Mouse (Mus musculus): ENCODE data around the gene Crybb3. TPM values are rescaled to one million over a fixed set of nuclear protein-coding genes. Genes with fewer than 3 reads are reported as not detected.

Crybb3 gene
- total RNA-seq, 1 experiment from 2014 or later, result not detected

- ATAC-seq (replicated peaks in 1 of 2; ENCODE audit: insufficient read depth in 1 of 2, low FRiP score in 2 of 2, low TSS enrichment in 1 of 2, low read depth in 1 of 2, poor library complexity in 2 of 2, severe bottlenecking in 2 of 2), result no peak
Observed at GRCm38 (mm10) chr5:113084309-113084708, 2.9 kb upstream of the Crybb3 start.

GRCm38 (mm10) chr5:113082356-113083168 lies 1.2 kb upstream of the Crybb3 start:
- no peak for ATAC-seq (replicated peaks in 1 of 2; ENCODE audit: insufficient read depth in 1 of 2, low FRiP score in 2 of 2, low TSS enrichment in 1 of 2, low read depth in 1 of 2, poor library complexity in 2 of 2, severe bottlenecking in 2 of 2)

GRCm38 (mm10) chr5:113081020-113081419 lies 364 bp downstream of the Crybb3 start:
- ATAC-seq (replicated peaks in 1 of 2; ENCODE audit: insufficient read depth in 1 of 2, low FRiP score in 2 of 2, low TSS enrichment in 1 of 2, low read depth in 1 of 2, poor library complexity in 2 of 2, severe bottlenecking in 2 of 2), result no peak

- ATAC-seq (replicated peaks in 1 of 2; ENCODE audit: insufficient read depth in 1 of 2, low FRiP score in 2 of 2, low TSS enrichment in 1 of 2, low read depth in 1 of 2, poor library complexity in 2 of 2, severe bottlenecking in 2 of 2), result peak; percentile 12 to 22; a peak in 1 of 4 replicates
Observed at GRCm38 (mm10) chr5:113079783-113080182, 1.6 kb downstream of the Crybb3 start.

- no peak for ATAC-seq (replicated peaks in 1 of 2; ENCODE audit: insufficient read depth in 1 of 2, low FRiP score in 2 of 2, low TSS enrichment in 1 of 2, low read depth in 1 of 2, poor library complexity in 2 of 2, severe bottlenecking in 2 of 2)
Observed at GRCm38 (mm10) chr5:113078686-113079085, 2.7 kb downstream of the Crybb3 start.

- no peak for ATAC-seq (replicated peaks in 1 of 2; ENCODE audit: insufficient read depth in 1 of 2, low FRiP score in 2 of 2, low TSS enrichment in 1 of 2, low read depth in 1 of 2, poor library complexity in 2 of 2, severe bottlenecking in 2 of 2)
Observed at GRCm38 (mm10) chr5:113070017-113070416, 11.4 kb downstream of the Crybb3 start, which contains the start of gene Crybb2. Gene Crybb2 (minus strand): TSS chr5:113070117.

GRCm38 (mm10) chr5:113054308-113054707 lies 27.1 kb downstream of the Crybb3 start:
- peak; percentile 84 to 87 for ATAC-seq (replicated peaks in 1 of 2; ENCODE audit: insufficient read depth in 1 of 2, low FRiP score in 2 of 2, low TSS enrichment in 1 of 2, low read depth in 1 of 2, poor library complexity in 2 of 2, severe bottlenecking in 2 of 2)

GRCm38 (mm10) chr5:113050581-113051185 lies 30.7 kb downstream of the Crybb3 start:
- no peak for ATAC-seq (replicated peaks in 1 of 2; ENCODE audit: insufficient read depth in 1 of 2, low FRiP score in 2 of 2, low TSS enrichment in 1 of 2, low read depth in 1 of 2, poor library complexity in 2 of 2, severe bottlenecking in 2 of 2)

- no peak for ATAC-seq (replicated peaks in 1 of 2; ENCODE audit: insufficient read depth in 1 of 2, low FRiP score in 2 of 2, low TSS enrichment in 1 of 2, low read depth in 1 of 2, poor library complexity in 2 of 2, severe bottlenecking in 2 of 2)
Observed at GRCm38 (mm10) chr5:113049876-113050275, 31.5 kb downstream of the Crybb3 start.

GRCm38 (mm10) chr5:113045511-113046273 lies 35.7 kb downstream of the Crybb3 start:
- no peak for ATAC-seq (replicated peaks in 1 of 2; ENCODE audit: insufficient read depth in 1 of 2, low FRiP score in 2 of 2, low TSS enrichment in 1 of 2, low read depth in 1 of 2, poor library complexity in 2 of 2, severe bottlenecking in 2 of 2)

- no peak for ATAC-seq (replicated peaks in 1 of 2; ENCODE audit: insufficient read depth in 1 of 2, low FRiP score in 2 of 2, low TSS enrichment in 1 of 2, low read depth in 1 of 2, poor library complexity in 2 of 2, severe bottlenecking in 2 of 2)
Observed at GRCm38 (mm10) chr5:113043531-113043930, 37.9 kb downstream of the Crybb3 start.

- no peak for ATAC-seq (replicated peaks in 1 of 2; ENCODE audit: insufficient read depth in 1 of 2, low FRiP score in 2 of 2, low TSS enrichment in 1 of 2, low read depth in 1 of 2, poor library complexity in 2 of 2, severe bottlenecking in 2 of 2)
Observed at GRCm38 (mm10) chr5:113041567-113042071, 39.8 kb downstream of the Crybb3 start.

GRCm38 (mm10) chr5:113040776-113041175 lies 40.6 kb downstream of the Crybb3 start:
- no peak for ATAC-seq (replicated peaks in 1 of 2; ENCODE audit: insufficient read depth in 1 of 2, low FRiP score in 2 of 2, low TSS enrichment in 1 of 2, low read depth in 1 of 2, poor library complexity in 2 of 2, severe bottlenecking in 2 of 2)

- no peak for ATAC-seq (replicated peaks in 1 of 2; ENCODE audit: insufficient read depth in 1 of 2, low FRiP score in 2 of 2, low TSS enrichment in 1 of 2, low read depth in 1 of 2, poor library complexity in 2 of 2, severe bottlenecking in 2 of 2)
Observed at GRCm38 (mm10) chr5:113038601-113039000, 42.8 kb downstream of the Crybb3 start.

- peak; percentile 61 to 78 for ATAC-seq (replicated peaks in 1 of 2; ENCODE audit: insufficient read depth in 1 of 2, low FRiP score in 2 of 2, low TSS enrichment in 1 of 2, low read depth in 1 of 2, poor library complexity in 2 of 2, severe bottlenecking in 2 of 2)
Observed at GRCm38 (mm10) chr5:113035094-113036047, 46.0 kb downstream of the Crybb3 start.

GRCm38 (mm10) chr5:113031201-113031754 lies 50.1 kb downstream of the Crybb3 start:
- ATAC-seq (replicated peaks in 1 of 2; ENCODE audit: insufficient read depth in 1 of 2, low FRiP score in 2 of 2, low TSS enrichment in 1 of 2, low read depth in 1 of 2, poor library complexity in 2 of 2, severe bottlenecking in 2 of 2), result no peak
